Mouse (Mus musculus) mesoderm, embryonic 11.5 days (tissue): Measurements from ENCODE around the gene Hrh1.

Experiments used
- DNase-seq: peaks from one replicate; pipeline ENCODE4 v3.0.0-alpha.2; 2012; ENCODE audit warnings: low read depth, low spot score

Hrh1 gene

GRCm38 (mm10) chr6:114397691-114398217 lies at the start of gene Hrh1:
TSS of gene Hrh1 (plus strand) at chr6:114397936.
- DNase-seq = peak; percentile 75

GRCm38 (mm10) chr6:114354635-114355034 lies 43.1 kb upstream of the Hrh1 start:
- no peak for DNase-seq

GRCm38 (mm10) chr6:114358171-114358570 lies 39.6 kb upstream of the Hrh1 start:
- DNase-seq = no peak

- no peak for DNase-seq
Observed at GRCm38 (mm10) chr6:114362355-114362754, 35.4 kb upstream of the Hrh1 start.

GRCm38 (mm10) chr6:114363740-114364139 lies 34.0 kb upstream of the Hrh1 start:
- DNase-seq = no peak

- DNase-seq = no peak
Observed at GRCm38 (mm10) chr6:114364734-114365133, 33.0 kb upstream of the Hrh1 start.

- no peak for DNase-seq
Observed at GRCm38 (mm10) chr6:114366191-114366590, 31.5 kb upstream of the Hrh1 start.

GRCm38 (mm10) chr6:114367681-114368080 lies 30.1 kb upstream of the Hrh1 start:
- no peak for DNase-seq

- DNase-seq = no peak
Observed at GRCm38 (mm10) chr6:114368196-114368595, 29.5 kb upstream of the Hrh1 start.

GRCm38 (mm10) chr6:114372741-114373140 lies 25.0 kb upstream of the Hrh1 start:
- no peak for DNase-seq

- DNase-seq = no peak
Observed at GRCm38 (mm10) chr6:114380872-114381271, 16.9 kb upstream of the Hrh1 start.

GRCm38 (mm10) chr6:114387320-114387719 lies 10.4 kb upstream of the Hrh1 start:
- DNase-seq = no peak

- DNase-seq = no peak
Observed at GRCm38 (mm10) chr6:114387855-114388254, 9.9 kb upstream of the Hrh1 start.

- DNase-seq = no peak
Observed at GRCm38 (mm10) chr6:114390129-114390528, 7.6 kb upstream of the Hrh1 start.

- no peak for DNase-seq
Observed at GRCm38 (mm10) chr6:114394982-114395381, 2.8 kb upstream of the Hrh1 start.

GRCm38 (mm10) chr6:114396605-114397004 lies 1.1 kb upstream of the Hrh1 start:
- no peak for DNase-seq

- DNase-seq = no peak
Observed at GRCm38 (mm10) chr6:114397280-114397679, 456 bp upstream of the Hrh1 start.

GRCm38 (mm10) chr6:114398626-114399025 lies 890 bp downstream of the Hrh1 start:
- DNase-seq = no peak

GRCm38 (mm10) chr6:114400387-114400786 lies 2.7 kb downstream of the Hrh1 start:
- DNase-seq = no peak

- no peak for DNase-seq
Observed at GRCm38 (mm10) chr6:114400841-114401240, 3.1 kb downstream of the Hrh1 start.

- no peak for DNase-seq
Observed at GRCm38 (mm10) chr6:114402161-114402560, 4.4 kb downstream of the Hrh1 start.

GRCm38 (mm10) chr6:114403632-114404031 lies 5.9 kb downstream of the Hrh1 start:
- no peak for DNase-seq

GRCm38 (mm10) chr6:114404128-114404527 lies 6.4 kb downstream of the Hrh1 start:
- DNase-seq = no peak

- no peak for DNase-seq
Observed at GRCm38 (mm10) chr6:114404774-114405468, 7.2 kb downstream of the Hrh1 start.
